Mouse (Mus musculus): ENCODE data around the gene Prkci. TPM values are rescaled to one million over a fixed set of nuclear protein-coding genes. Genes with fewer than 3 reads are reported as not detected.
A peak's percentile ranks its signal among the peaks of the same experiment; 100 is the strongest.

Prkci gene
- total RNA-seq, 4 experiments from 2014 or later = 46.4 to 50.6 (median 50.1) TPM

- DNase-seq = peak; percentile 42
Observed at GRCm38 (mm10) chr3:30995899-30996687, 546 bp downstream of the Prkci start.

GRCm38 (mm10) chr3:30996688-30997014 is 1.1 kb downstream of the Prkci start:
- no peak for DNase-seq

- no peak for DNase-seq
Observed at GRCm38 (mm10) chr3:30999401-31000017, 4.0 kb downstream of the Prkci start.

- DNase-seq = no peak
Observed at GRCm38 (mm10) chr3:31000018-31000407, 4.5 kb downstream of the Prkci start.

- no peak for DNase-seq
Observed at GRCm38 (mm10) chr3:31001048-31001676, 5.6 kb downstream of the Prkci start.

GRCm38 (mm10) chr3:31004320-31005209 is 9.0 kb downstream of the Prkci start:
- no peak for DNase-seq

GRCm38 (mm10) chr3:31014374-31014773 is 18.8 kb downstream of the Prkci start:
- DNase-seq = no peak

GRCm38 (mm10) chr3:31015682-31016443 is 20.3 kb downstream of the Prkci start:
- no peak for DNase-seq

GRCm38 (mm10) chr3:31016594-31017196 is 21.1 kb downstream of the Prkci start:
- DNase-seq = no peak

- no peak for DNase-seq
Observed at GRCm38 (mm10) chr3:31017652-31018051, 22.1 kb downstream of the Prkci start.

- DNase-seq = no peak
Observed at GRCm38 (mm10) chr3:31019287-31019686, 23.7 kb downstream of the Prkci start.

- DNase-seq = no peak
Observed at GRCm38 (mm10) chr3:31019793-31020447, 24.4 kb downstream of the Prkci start.

GRCm38 (mm10) chr3:31020656-31021055 is 25.1 kb downstream of the Prkci start:
- no peak for DNase-seq

GRCm38 (mm10) chr3:31022895-31023436 is 27.4 kb downstream of the Prkci start:
- DNase-seq = no peak

GRCm38 (mm10) chr3:31027718-31028117 is 32.2 kb downstream of the Prkci start:
- no peak for DNase-seq

GRCm38 (mm10) chr3:31031621-31032020 is 36.1 kb downstream of the Prkci start:
- DNase-seq = no peak

- no peak for DNase-seq
Observed at GRCm38 (mm10) chr3:31033644-31034043, 38.1 kb downstream of the Prkci start.

- DNase-seq = no peak
Observed at GRCm38 (mm10) chr3:31037851-31038250, 42.3 kb downstream of the Prkci start.

- DNase-seq = peak; percentile 14
Observed at GRCm38 (mm10) chr3:31038689-31039088, 43.1 kb downstream of the Prkci start.

GRCm38 (mm10) chr3:31042992-31043391 is 47.4 kb downstream of the Prkci start:
- no peak for DNase-seq

- DNase-seq = no peak
Observed at GRCm38 (mm10) chr3:31047263-31047662, 51.7 kb downstream of the Prkci start.

Measured in adrenal gland, adult 8-10 months (tissue).